Mouse (Mus musculus): ENCODE data around the gene Rin2. TPM values are rescaled to one million over a fixed set of nuclear protein-coding genes. Genes with fewer than 3 reads are reported as not detected.

The Rin2 gene
- total and polyA plus RNA-seq, 2 experiments from 2014 or later = 9.9 to 12.7 TPM

DNA sequence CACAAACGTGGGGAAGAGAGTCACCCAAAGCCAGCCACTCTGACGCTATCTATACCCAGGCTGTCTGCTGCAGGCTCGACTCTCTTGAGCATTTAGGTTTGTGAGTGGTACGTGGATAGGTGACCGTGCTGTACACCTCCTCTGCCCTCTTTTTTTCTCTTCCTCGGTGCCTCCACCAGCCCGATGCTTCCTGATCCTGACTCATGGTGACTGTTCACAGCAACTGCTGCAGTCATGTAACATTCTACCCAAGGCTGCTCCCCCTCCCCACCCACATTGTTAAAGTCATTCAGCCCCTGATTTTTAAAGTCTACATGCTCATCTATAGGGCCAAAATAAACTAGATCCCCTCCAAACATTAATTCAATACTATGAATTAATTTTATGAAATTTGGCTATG lies 54.4 kb downstream of the Rin2 start:
- H3K4me2 ChIP-seq (ENCODE audit: low read depth) = no peak overlapping the region
- ATAC-seq (no peak), DNase-seq (no peak)
- no peak overlapping the region for H3K4me3 ChIP-seq (ENCODE audit: low read depth, low read length)
- no peaks in the 10 kb centered on the region for H3K27me3 ChIP-seq (ENCODE audit: insufficient read depth, low read length)
- H3K9me3 ChIP-seq (ENCODE audit: low read length) = no peaks in the 10 kb centered on the region
- no peak for TF ChIP-seq CTCF (IDR thresholded peaks at IDR 0.05; ENCODE audit: low read depth)
- no peak overlapping the region for H3K9ac ChIP-seq
- no peak overlapping the region for H3K27ac ChIP-seq (ENCODE audit: low read depth, low read length)
- H3K36me3 ChIP-seq (ENCODE audit: insufficient read depth) = no peaks in the 10 kb centered on the region
- 85% methylated on average over 7 of the region's 7 CpGs for WGBS
- no peaks in the 10 kb centered on the region for H3K4me1 ChIP-seq (ENCODE audit: insufficient read depth)

DNA sequence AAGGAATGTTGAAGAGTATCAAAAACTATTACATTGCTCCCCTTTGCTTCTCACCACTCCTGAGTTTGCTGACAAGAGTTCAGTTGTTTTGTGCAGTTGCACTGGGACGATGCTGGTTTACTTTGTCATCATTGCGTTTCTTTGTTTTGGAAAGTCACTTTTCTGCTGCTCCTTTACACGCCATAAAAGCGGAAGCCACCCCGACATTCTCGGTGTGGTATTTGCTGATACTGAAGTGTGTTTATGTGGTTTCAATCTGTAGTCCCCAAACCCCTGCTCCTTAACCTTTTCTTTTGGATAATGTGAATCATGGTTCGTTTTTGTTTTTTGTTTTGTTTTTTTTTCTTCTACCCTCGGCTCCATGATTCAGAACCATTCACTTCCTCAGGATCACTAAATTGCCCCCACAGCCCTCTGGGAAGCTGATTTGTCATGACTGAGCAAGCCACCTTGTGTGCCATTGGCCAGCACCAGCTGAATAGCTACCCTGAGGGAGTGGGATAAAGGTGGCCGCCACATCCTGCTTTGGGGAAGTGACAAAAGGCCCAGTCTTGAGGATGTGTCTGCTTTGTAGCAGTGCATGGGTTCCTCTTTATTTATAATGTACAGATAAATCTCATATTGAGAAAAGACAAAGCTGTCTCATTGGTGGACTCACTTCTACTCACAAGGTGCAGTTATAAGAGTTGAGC lies 55.3 kb downstream of the Rin2 start:
- no peaks in the 10 kb centered on the region for H3K27me3 ChIP-seq (ENCODE audit: insufficient read depth, low read length)
- H3K4me1 ChIP-seq (ENCODE audit: insufficient read depth) = no peaks in the 10 kb centered on the region
- H3K4me2 ChIP-seq (ENCODE audit: low read depth) = no peak overlapping the region
- TF ChIP-seq CTCF (IDR thresholded peaks at IDR 0.05; ENCODE audit: low read depth) = no peak
- ATAC-seq = no peak
- no peak overlapping the region for H3K4me3 ChIP-seq (ENCODE audit: low read depth, low read length)
- 77% methylated on average over 9 of the region's 9 CpGs for WGBS
- no peak for DNase-seq
- no peak overlapping the region for H3K27ac ChIP-seq (ENCODE audit: low read depth, low read length)
- no peaks in the 10 kb centered on the region for H3K9me3 ChIP-seq (ENCODE audit: low read length)
- H3K9ac ChIP-seq = no peak overlapping the region
- H3K36me3 ChIP-seq (ENCODE audit: insufficient read depth) = no peaks in the 10 kb centered on the region

DNA sequence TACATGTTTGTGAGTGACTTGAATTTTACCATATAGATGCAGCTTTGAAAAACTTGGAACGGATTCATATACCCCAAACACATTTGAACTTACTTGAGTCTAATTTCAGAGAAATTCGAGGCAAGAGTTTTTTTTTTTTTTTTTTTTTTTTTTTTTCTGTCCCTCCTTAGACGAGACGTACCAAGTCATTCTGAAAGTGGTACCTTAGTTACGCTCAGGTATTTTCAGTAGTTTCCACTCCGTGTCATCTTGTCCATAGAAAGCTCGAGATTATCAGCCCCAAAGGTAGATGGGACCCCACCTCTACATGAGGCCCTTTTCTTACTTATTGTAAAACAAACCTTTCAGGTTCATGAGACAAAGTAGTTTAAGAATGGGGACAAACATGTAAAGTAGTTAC lies 55.9 kb downstream of the Rin2 start:
- no peak for DNase-seq
- Histone ChIP-seq H3K36me3 (ENCODE audit: insufficient read depth) (no peaks in the 10 kb centered on the region), H3K4me3 (ENCODE audit: low read depth, low read length) (no peak overlapping the region), H3K4me2 (ENCODE audit: low read depth) (no peak overlapping the region), H3K4me1 (ENCODE audit: insufficient read depth) (no peaks in the 10 kb centered on the region), H3K9ac (no peak overlapping the region), H3K27me3 (ENCODE audit: insufficient read depth, low read length) (no peaks in the 10 kb centered on the region), H3K9me3 (ENCODE audit: low read length) (no peaks in the 10 kb centered on the region), H3K27ac (ENCODE audit: low read depth, low read length) (no peak overlapping the region)
- no peak for TF ChIP-seq CTCF (IDR thresholded peaks at IDR 0.05; ENCODE audit: low read depth)
- no peak for ATAC-seq
- 87% methylated on average over 7 of the region's 7 CpGs for WGBS

DNA sequence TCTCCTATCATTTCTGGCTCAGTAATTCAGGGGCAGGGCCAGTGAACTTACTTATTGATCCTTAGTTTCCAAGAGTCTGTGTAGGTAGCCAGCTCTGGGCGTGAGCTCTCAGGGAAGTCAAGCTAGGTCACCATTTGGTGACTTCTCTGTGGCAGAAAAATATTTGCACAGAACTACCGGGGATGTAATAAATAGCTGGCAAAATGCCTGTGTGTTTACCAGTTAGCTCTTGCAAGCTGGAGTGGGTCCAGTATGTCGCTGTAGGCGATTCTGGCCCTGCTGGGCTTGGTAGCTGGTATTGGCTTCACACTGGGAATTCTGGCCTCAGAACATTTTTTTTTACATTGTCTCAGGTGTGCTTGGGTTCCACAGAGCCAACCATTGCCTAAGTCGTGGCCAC lies 60.1 kb downstream of the Rin2 start:
- DNase-seq (no peak), ATAC-seq (no peak)
- no peak for TF ChIP-seq CTCF (IDR thresholded peaks at IDR 0.05; ENCODE audit: low read depth)
- H3K4me2 ChIP-seq (ENCODE audit: low read depth) = no peak overlapping the region
- H3K9me3 ChIP-seq (ENCODE audit: low read length) = no peaks in the 10 kb centered on the region
- H3K4me1 ChIP-seq (ENCODE audit: insufficient read depth) = no peaks in the 10 kb centered on the region
- no peak overlapping the region for H3K4me3 ChIP-seq (ENCODE audit: low read depth, low read length)
- H3K27me3 ChIP-seq (ENCODE audit: insufficient read depth, low read length) = no peaks in the 10 kb centered on the region
- H3K9ac ChIP-seq = no peak overlapping the region
- no peak overlapping the region for H3K27ac ChIP-seq (ENCODE audit: low read depth, low read length)
- no peaks in the 10 kb centered on the region for H3K36me3 ChIP-seq (ENCODE audit: insufficient read depth)
- 69% methylated on average over 5 of the region's 5 CpGs for WGBS

DNA sequence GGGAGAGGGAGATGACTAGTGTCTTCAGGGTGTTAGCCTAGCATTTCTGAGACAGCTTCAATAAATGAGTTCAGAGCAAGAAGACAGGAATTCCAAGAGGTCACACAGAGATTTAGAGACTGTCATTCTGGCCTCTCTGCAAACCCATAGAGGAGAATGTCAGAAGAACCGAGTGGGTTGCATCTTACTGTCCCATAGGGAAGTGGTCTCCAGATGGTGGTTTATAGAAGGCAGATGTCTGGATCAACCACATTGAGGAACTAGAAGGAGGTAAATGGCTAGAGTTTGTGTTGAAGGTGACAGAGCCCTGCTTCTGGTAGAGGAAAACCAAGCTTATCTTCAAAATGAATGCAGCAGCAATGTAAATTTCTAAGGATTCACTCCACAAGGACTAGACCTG lies 61.5 kb downstream of the Rin2 start:
- Histone ChIP-seq H3K27ac (ENCODE audit: low read depth, low read length) (no peak overlapping the region), H3K36me3 (ENCODE audit: insufficient read depth) (no peaks in the 10 kb centered on the region), H3K4me1 (ENCODE audit: insufficient read depth) (no peaks in the 10 kb centered on the region), H3K4me2 (ENCODE audit: low read depth) (no peak overlapping the region), H3K9ac (no peak overlapping the region), H3K4me3 (ENCODE audit: low read depth, low read length) (no peak overlapping the region), H3K9me3 (ENCODE audit: low read length) (no peaks in the 10 kb centered on the region), H3K27me3 (ENCODE audit: insufficient read depth, low read length) (no peaks in the 10 kb centered on the region)
- TF ChIP-seq CTCF (IDR thresholded peaks at IDR 0.05; ENCODE audit: low read depth) = no peak
- 88% methylated on average over 1 of the region's 1 CpGs for WGBS
- no peak for DNase-seq
- ATAC-seq = no peak

DNA sequence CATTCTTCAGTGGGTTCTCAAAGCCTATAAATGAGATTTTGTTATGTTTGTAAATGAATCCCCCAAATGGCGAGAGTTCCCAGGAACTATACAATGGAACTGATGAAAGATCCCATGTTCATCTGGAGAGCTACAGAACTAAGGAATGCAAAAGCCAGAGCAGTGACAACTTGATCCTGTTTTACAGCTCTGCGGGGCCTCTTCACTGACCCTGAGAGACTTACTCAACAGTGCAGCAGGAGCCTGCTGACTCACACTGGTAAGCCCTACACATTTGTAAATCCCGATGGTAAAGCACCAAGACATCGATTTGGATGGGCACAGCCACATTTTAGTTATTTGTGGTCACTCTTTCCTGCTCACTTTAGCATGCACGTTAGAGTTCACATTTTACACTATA lies 62.2 kb downstream of the Rin2 start:
- 27% methylated on average over 5 of the region's 5 CpGs for WGBS
- Histone ChIP-seq H3K27ac (ENCODE audit: low read depth, low read length) (no peak overlapping the region), H3K9ac (no peak overlapping the region), H3K4me3 (ENCODE audit: low read depth, low read length) (no peak overlapping the region), H3K4me1 (ENCODE audit: insufficient read depth) (no peaks in the 10 kb centered on the region), H3K9me3 (ENCODE audit: low read length) (no peaks in the 10 kb centered on the region), H3K36me3 (ENCODE audit: insufficient read depth) (no peaks in the 10 kb centered on the region), H3K4me2 (ENCODE audit: low read depth) (no peak overlapping the region), H3K27me3 (ENCODE audit: insufficient read depth, low read length) (no peaks in the 10 kb centered on the region)
- TF ChIP-seq CTCF (IDR thresholded peaks at IDR 0.05; ENCODE audit: low read depth) = no peak
- ATAC-seq = no peak
- DNase-seq = no peak

DNA sequence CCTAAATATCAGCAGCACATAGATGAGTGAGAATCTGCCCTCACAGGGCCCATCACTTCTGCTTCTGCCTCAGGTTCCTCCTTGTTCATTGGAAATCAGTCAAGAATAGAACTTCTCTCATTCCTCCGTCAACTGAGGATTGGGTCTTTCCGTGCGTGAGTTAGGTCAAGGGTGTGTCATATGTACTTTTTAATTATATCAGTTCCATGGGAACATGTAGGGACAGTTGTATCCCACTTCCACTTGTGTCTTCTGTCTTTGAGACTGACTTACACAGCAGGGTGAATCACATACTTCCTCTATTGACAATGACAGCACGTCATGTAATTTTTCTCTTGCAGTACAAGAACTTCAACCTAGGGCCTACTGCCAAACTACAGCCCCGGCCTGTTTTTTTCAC lies 65.7 kb downstream of the Rin2 start:
- no peaks in the 10 kb centered on the region for H3K27me3 ChIP-seq (ENCODE audit: insufficient read depth, low read length)
- TF ChIP-seq CTCF (IDR thresholded peaks at IDR 0.05; ENCODE audit: low read depth) = no peak
- H3K4me1 ChIP-seq (ENCODE audit: insufficient read depth) = no peaks in the 10 kb centered on the region
- no peaks in the 10 kb centered on the region for H3K9me3 ChIP-seq (ENCODE audit: low read length)
- H3K4me2 ChIP-seq (ENCODE audit: low read depth) = no peak overlapping the region
- no peak overlapping the region for H3K9ac ChIP-seq
- no peak overlapping the region for H3K27ac ChIP-seq (ENCODE audit: low read depth, low read length)
- H3K36me3 ChIP-seq (ENCODE audit: insufficient read depth) = no peaks in the 10 kb centered on the region
- ATAC-seq = no peak
- WGBS = 94% methylated on average over 5 of the region's 5 CpGs
- no peak for DNase-seq
- H3K4me3 ChIP-seq (ENCODE audit: low read depth, low read length) = no peak overlapping the region

All from forebrain, postnatal 0 days (tissue).